Mouse (Mus musculus) heart, postnatal 4 days (tissue): Measurements from ENCODE around the gene Zbtb45. TPM values are rescaled to one million over a fixed set of nuclear protein-coding genes. Genes with fewer than 3 reads are reported as not detected.

ENCODE experiments used
- DNase-seq: peaks from one replicate; pipeline ENCODE4 v3.0.0; 2021
- total RNA-seq, 2 experiments: library from RNA; stranded (reverse); gene quantifications; 2 replicates each; pipeline ENCODE4 v1.2.3; 2021

Zbtb45 gene
- total RNA-seq = 10 to 100 TPM; 11.0 to 12.1 TPM

GRCm38 (mm10) chr7:13010005-13010908, at the start of gene Zbtb45:
Gene Zbtb45 (minus strand): TSS chr7:13010034.
- no peak for DNase-seq

- no peak for DNase-seq
Observed at GRCm38 (mm10) chr7:13059536-13059935, 49.7 kb upstream of the Zbtb45 start.

DNA sequence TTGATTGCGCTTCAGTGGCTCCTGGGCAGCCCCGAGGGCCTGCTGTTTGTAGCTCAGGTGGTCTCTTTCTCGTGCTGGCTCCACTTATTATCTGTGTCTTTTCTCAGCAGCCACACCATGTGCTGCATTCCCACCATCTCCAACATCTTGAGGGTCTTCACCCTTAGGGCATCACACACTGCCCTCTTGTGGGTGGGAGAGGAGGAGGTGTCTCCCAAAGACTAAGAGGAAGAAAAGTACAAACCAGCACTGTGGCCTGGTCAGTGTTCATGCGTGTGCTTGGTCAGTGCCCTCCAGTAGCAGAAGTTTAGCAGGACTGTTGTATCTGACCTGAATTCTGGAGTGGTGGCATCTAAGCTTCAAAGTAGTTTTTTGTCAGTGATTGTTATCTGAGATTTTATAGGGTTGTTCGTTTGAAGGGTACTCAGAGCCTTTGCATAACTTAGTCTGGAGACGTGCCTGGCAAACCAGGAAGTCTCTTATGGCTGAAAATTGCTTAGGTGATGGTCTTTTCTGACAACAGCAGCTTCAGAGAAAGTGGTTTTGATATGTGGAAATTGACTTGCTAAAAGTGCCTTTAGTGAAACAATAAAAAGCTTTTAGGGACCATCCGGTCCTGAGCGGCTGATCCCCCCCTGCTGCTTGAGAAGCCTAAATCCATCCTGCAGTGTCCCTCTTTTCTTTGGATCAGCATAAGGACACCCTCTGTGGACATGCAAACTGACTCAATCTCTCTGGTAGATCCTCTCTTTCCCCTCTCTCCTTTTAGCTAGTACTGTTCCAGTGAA, 47.3 kb upstream of the Zbtb45 start:
- no peak for DNase-seq

DNA sequence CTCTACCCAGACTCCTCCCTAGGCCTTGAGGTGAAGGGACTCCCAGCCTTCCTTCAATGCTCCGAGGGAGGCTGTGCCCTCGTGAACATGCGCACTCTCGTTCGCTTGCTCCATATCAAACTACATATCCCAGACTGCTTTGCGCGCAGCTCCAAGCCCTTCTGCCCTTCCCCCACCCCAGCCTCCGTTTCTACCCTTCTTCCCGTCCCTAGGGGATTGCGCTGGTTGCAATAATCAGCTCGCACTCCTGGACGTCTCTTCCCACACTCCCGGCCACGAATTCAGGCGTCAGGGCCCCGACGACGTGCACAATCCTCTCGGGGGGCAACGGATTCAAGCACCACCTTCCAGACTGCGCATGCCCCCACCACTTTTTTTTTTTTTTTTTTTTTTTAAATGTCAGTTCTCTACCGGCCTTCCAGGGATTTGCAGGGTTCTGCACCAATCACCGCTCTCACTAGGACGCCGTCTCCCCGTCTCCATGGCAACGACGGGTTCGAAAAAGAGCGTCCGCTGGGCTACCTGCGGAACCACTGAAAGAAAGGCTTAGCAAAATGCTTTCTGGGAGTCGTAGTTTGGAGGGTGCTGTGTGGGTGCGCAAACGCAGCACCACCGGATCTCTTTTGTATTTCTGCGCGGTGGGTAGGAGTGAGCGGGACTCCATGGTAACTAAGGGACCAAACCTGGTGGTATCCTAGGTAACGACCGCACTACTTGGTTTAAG, 44.6 kb upstream of the Zbtb45 start, which contains the start of gene Mzf1:
Gene Mzf1 (minus strand): TSS at position 478 of the 724 bp plus-strand sequence.
- DNase-seq = peak; percentile 90

GRCm38 (mm10) chr7:13053961-13054286, 44.1 kb upstream of the Zbtb45 start:
- DNase-seq = no peak

- no peak for DNase-seq
Observed at GRCm38 (mm10) chr7:13053501-13053900, 43.7 kb upstream of the Zbtb45 start.

- no peak for DNase-seq
Observed at GRCm38 (mm10) chr7:13053001-13053400, 43.2 kb upstream of the Zbtb45 start.

DNA sequence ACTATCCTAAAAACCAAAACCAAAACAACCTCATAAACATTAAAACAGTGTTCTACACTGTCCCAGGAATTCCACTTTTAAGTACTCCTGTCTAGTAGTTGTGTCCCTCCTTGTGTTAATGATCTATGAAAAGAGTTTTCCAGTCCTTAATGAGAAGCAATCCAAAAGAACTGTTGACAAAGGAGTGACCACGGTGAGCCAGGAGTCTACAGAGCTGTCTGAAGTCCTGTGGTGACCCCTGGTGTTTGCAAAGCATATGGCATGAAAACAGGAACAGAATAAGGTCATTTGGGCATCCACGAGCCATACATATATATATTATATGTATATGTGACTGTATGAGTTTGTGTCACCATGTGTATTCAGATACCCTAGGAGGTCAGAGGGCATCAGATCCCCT, 36.2 kb upstream of the Zbtb45 start:
- DNase-seq = peak; percentile 80

DNA sequence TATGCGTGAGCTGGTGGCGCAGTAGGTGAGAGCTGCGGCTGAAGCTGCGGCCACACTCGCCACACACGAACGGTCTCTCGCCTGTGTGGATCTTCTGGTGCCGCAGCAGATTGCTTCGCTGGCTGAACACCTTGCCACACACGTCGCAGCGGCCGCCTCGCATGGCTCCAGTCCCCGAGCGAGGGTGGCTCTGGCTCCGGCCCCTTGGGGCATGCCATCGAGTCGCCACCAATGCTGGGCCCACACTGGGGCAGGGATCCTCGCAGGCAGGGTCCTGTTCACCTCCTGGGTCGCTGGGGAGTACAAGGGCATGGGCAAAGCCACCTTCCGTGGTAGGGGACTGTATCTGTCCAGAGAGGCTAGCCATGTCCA, 34.4 kb upstream of the Zbtb45 start:
- no peak for DNase-seq

- peak; percentile 36 for DNase-seq
Observed at GRCm38 (mm10) chr7:13043445-13044253, 33.8 kb upstream of the Zbtb45 start.

GRCm38 (mm10) chr7:13043120-13043444, 33.2 kb upstream of the Zbtb45 start:
- no peak for DNase-seq

GRCm38 (mm10) chr7:13042511-13042910, 32.7 kb upstream of the Zbtb45 start:
- DNase-seq = no peak

DNA sequence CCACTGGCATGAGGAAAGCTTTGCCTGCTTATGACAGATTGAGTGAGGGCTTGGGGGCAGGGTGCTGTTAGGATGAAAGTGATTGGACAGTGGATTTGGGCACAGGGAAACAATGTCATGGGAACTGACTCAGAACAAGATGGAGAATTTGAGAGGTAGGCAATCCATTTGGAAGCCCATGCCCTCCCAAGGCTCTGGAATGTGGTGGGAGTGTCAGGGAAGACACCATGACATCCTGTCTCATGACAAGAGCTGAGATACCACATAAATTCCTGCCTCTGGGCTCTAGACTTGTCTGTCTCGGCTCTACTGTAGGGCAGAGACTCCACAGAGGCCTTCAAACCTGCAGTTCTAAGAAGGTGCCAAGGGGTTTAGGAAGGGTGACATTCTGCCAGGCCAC, 31.4 kb upstream of the Zbtb45 start:
- DNase-seq = no peak

GRCm38 (mm10) chr7:13039181-13039580, 29.3 kb upstream of the Zbtb45 start:
- DNase-seq = no peak

GRCm38 (mm10) chr7:13038621-13039169, 28.9 kb upstream of the Zbtb45 start:
- no peak for DNase-seq

GRCm38 (mm10) chr7:13037901-13038555, 28.2 kb upstream of the Zbtb45 start, which contains the start of gene Ube2m:
Gene Ube2m (minus strand): TSS chr7:13038275.
- DNase-seq = peak; percentile 99

DNA sequence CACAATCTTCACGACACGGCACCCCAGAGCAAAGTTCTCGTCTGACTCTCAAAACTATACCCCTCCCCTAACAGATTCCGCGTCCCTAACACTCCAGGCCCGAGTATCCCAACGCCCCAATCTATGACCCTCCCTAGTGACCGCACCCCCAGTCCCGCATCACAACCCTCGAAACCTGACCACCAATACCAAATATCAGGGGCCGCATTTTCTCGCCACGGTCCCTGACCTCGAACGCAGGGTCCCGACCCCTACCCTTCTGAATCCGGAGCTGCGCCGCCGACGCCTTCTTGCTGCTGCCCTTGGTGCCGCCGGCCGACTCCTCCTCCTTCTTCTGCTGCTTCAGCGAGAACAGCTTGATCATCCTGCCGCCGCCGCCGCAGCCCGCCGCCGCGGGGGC, 27.5 kb upstream of the Zbtb45 start:
- DNase-seq = no peak

DNA sequence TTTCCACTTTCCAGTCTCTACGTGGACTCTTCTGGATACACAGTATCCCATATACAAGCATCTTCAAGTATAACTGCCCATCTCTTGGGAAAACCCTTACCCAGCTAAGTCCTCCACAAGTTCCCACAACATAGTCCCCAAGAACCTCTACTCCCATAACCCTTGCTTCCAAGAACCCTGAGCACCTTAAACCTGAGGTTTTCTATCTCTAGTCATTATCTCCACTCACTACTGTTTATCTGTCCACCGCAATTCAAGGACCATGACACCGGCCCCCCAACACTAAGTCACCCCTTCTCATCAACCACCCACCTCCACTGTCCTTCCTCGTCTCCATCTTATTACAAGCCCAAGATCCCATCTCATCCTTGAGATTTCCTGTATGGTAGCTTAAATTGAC, 27.0 kb upstream of the Zbtb45 start:
- no peak for DNase-seq

DNA sequence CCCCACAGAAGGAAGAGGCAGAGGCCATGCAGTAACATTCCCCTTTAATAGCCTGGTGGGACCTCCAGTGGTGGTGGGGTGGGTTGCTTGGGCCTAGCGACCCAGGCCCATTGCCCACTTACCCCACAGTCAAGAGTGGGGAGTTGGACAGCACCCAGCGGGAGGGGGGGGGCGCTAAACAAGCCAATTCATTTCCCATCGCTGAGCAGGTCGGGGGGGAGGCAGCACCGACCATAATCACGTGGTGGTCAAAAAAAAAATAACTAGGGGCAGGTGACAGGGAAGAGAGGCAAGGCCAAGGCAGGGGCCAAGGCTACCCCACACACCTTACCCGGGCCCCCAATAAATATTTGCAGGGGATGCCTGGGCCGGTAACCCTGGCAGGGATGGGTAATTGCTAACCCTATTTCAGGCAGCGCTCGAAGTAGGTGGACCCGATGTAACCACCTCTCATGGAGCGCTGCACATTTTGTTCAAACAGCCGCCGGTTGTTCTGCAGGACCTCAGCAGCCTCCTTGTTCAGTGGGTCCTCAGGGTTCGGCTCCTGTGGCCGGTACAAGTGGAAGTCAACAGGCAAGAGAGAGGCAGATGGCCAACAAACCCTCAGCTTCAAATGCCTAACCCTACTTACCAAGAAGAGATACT, 25.5 kb upstream of the Zbtb45 start:
- DNase-seq = no peak

DNA sequence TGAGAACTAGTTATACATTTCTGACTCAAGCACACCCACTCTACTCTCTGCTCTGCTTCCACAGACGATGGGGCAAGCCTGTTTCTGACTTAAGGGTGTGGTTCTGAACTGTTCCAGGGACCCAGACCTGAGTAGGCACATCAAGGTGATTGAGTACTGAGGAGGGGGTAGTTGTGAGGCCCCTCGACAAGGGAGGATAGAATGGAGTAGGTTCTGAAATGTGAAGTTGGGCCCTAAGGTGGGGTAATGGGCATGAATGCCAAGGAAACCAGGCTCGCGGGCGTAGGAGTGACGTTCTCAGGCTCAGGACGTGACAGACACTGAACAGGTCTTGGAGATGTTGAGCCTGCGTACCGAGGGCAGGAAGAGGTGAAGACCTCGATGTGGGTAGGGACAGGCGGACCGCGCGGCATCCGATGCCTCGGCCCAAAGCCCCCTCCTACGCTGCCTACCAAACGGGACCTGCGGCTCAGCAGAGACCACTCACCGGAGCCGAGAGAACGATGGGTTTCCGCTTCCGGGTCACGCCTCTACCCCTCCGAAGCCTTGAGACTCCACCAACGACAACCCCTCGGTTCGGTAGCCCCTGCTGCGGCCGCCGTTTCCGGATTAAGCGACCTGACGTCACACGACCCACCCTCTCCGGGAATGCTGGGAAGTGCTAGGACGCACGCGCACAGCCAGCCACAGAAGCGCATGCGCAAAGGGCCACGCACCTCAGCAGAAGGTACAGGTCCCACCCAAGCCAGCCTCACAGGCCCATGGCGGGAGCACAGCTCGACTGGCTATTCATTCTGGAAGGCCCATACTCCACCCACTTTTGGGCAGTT, 24.5 kb upstream of the Zbtb45 start, which contains the start of gene Chmp2a:
Gene Chmp2a (minus strand): TSS at position 660 of the 830 bp plus-strand sequence.
- peak; percentile 98 for DNase-seq
